Mouse (Mus musculus): Measurements from ENCODE around the gene Lnp1. TPM values are rescaled to one million over a fixed set of nuclear protein-coding genes. Genes with fewer than 3 reads are reported as not detected.
"Not testable (repeated sequence)": the region's sequence is repeated elsewhere in the genome, so short reads cannot be mapped to it uniquely, and the experiment has no call there.

Lnp1 gene
- polyA plus RNA-seq (2012; ENCODE audit: insufficient read depth, low replicate concordance) = not detected in 2 replicates

GRCm38 (mm10) chr16:56928023-56928422, at the start of gene Lnp1:
Gene Lnp1, minus strand, starts transcription at chr16:56928061.
- no peak within 1 kb of the TSS for H3K4me3 ChIP-seq (replicated peaks)
- TF ChIP-seq GATA1 (IDR thresholded peaks at IDR 0.05; ENCODE audit: borderline replicate concordance, low read length) (no peak), FLI1 (IDR thresholded peaks at IDR 0.05; ENCODE audit: low read length) (no peak)
- H3K4me1 ChIP-seq = no peaks in the 10 kb centered on the region
- no peaks in the 10 kb centered on the region for H3K36me3 ChIP-seq (replicated peaks; ENCODE audit: low read length)
- H3K9me3 ChIP-seq = peaks cover 8% of the 10 kb centered on the region
- H3K27me3 ChIP-seq (replicated peaks) = no peaks in the 10 kb centered on the region

GRCm38 (mm10) chr16:56974646-56975045, 46.8 kb upstream of the Lnp1 start:
- Histone ChIP-seq H3K27me3 (replicated peaks) (no peaks in the 10 kb centered on the region), H3K4me3 (replicated peaks) (no peak overlapping the region), H3K4me1 (no peaks in the 10 kb centered on the region), H3K9me3 (no peaks in the 10 kb centered on the region; the same call in 1 of the 2 replicates), H3K36me3 (replicated peaks; ENCODE audit: low read length) (no peaks in the 10 kb centered on the region)
- no peak for TF ChIP-seq FLI1 (IDR thresholded peaks at IDR 0.05; ENCODE audit: low read length)
- TF ChIP-seq GATA1 (IDR thresholded peaks at IDR 0.05; ENCODE audit: borderline replicate concordance, low read length) = no peak

- not testable (repeated sequence) for H3K4me1 ChIP-seq; H3K36me3 ChIP-seq (replicated peaks; ENCODE audit: low read length); H3K4me3 ChIP-seq (replicated peaks); H3K9me3 ChIP-seq; H3K27me3 ChIP-seq (replicated peaks)
Observed at GRCm38 (mm10) chr16:56958311-56958710, 30.4 kb upstream of the Lnp1 start.

- TF ChIP-seq GATA1 (IDR thresholded peaks at IDR 0.05; ENCODE audit: borderline replicate concordance, low read length) = no peak
- no peak for TF ChIP-seq FLI1 (IDR thresholded peaks at IDR 0.05; ENCODE audit: low read length)
- H3K36me3 ChIP-seq (replicated peaks; ENCODE audit: low read length) = no peaks in the 10 kb centered on the region
- H3K4me1 ChIP-seq = no peaks in the 10 kb centered on the region
- H3K9me3 ChIP-seq = no peaks in the 10 kb centered on the region
- H3K4me3 ChIP-seq (replicated peaks) = no peak overlapping the region
- no peaks in the 10 kb centered on the region for H3K27me3 ChIP-seq (replicated peaks)
Observed at GRCm38 (mm10) chr16:56949085-56949484, 21.2 kb upstream of the Lnp1 start.

- Histone ChIP-seq H3K27me3 (replicated peaks) (no peaks in the 10 kb centered on the region), H3K36me3 (replicated peaks; ENCODE audit: low read length) (no peaks in the 10 kb centered on the region), H3K4me1 (no peaks in the 10 kb centered on the region), H3K4me3 (replicated peaks) (no peak overlapping the region), H3K9me3 (peaks cover 4% of the 10 kb centered on the region; the same call in 1 of the 2 replicates)
- TF ChIP-seq FLI1 (IDR thresholded peaks at IDR 0.05; ENCODE audit: low read length) (no peak), GATA1 (IDR thresholded peaks at IDR 0.05; ENCODE audit: borderline replicate concordance, low read length) (no peak)
Observed at GRCm38 (mm10) chr16:56942341-56942740, 14.5 kb upstream of the Lnp1 start.

GRCm38 (mm10) chr16:56920102-56920657, 7.7 kb downstream of the Lnp1 start:
- no peak for TF ChIP-seq GATA1 (IDR thresholded peaks at IDR 0.05; ENCODE audit: borderline replicate concordance, low read length)
- no peak for TF ChIP-seq FLI1 (IDR thresholded peaks at IDR 0.05; ENCODE audit: low read length)
- no peaks in the 10 kb centered on the region for H3K36me3 ChIP-seq (replicated peaks; ENCODE audit: low read length)
- no peaks in the 10 kb centered on the region for H3K27me3 ChIP-seq (replicated peaks)
- peaks cover 6% of the 10 kb centered on the region; the same call in 1 of the 2 replicates for H3K9me3 ChIP-seq
- no peaks in the 10 kb centered on the region for H3K4me1 ChIP-seq
- H3K4me3 ChIP-seq (replicated peaks) = no peak overlapping the region

GRCm38 (mm10) chr16:56917230-56917629, 10.6 kb downstream of the Lnp1 start:
- Histone ChIP-seq H3K4me3 (replicated peaks) (no peak overlapping the region), H3K4me1 (no peaks in the 10 kb centered on the region), H3K27me3 (replicated peaks) (no peaks in the 10 kb centered on the region), H3K36me3 (replicated peaks; ENCODE audit: low read length) (no peaks in the 10 kb centered on the region), H3K9me3 (peaks cover 6% of the 10 kb centered on the region; the same call in 1 of the 2 replicates)
- no peak for TF ChIP-seq FLI1 (IDR thresholded peaks at IDR 0.05; ENCODE audit: low read length)
- no peak for TF ChIP-seq GATA1 (IDR thresholded peaks at IDR 0.05; ENCODE audit: borderline replicate concordance, low read length)

GRCm38 (mm10) chr16:56908986-56909385, 18.9 kb downstream of the Lnp1 start:
- Histone ChIP-seq H3K4me1 (no peaks in the 10 kb centered on the region), H3K4me3 (replicated peaks) (no peak overlapping the region), H3K36me3 (replicated peaks; ENCODE audit: low read length) (no peaks in the 10 kb centered on the region), H3K9me3 (no peaks in the 10 kb centered on the region), H3K27me3 (replicated peaks) (no peaks in the 10 kb centered on the region)
- no peak for TF ChIP-seq GATA1 (IDR thresholded peaks at IDR 0.05; ENCODE audit: borderline replicate concordance, low read length)
- no peak for TF ChIP-seq FLI1 (IDR thresholded peaks at IDR 0.05; ENCODE audit: low read length)

GRCm38 (mm10) chr16:56902206-56902605, 25.7 kb downstream of the Lnp1 start:
- not testable (repeated sequence) for H3K4me3 ChIP-seq (replicated peaks); H3K36me3 ChIP-seq (replicated peaks; ENCODE audit: low read length); H3K27me3 ChIP-seq (replicated peaks); H3K9me3 ChIP-seq; H3K4me1 ChIP-seq

- TF ChIP-seq GATA1 (IDR thresholded peaks at IDR 0.05; ENCODE audit: borderline replicate concordance, low read length) (no peak), FLI1 (IDR thresholded peaks at IDR 0.05; ENCODE audit: low read length) (no peak)
Observed at GRCm38 (mm10) chr16:56891583-56891982, 36.3 kb downstream of the Lnp1 start.

GRCm38 (mm10) chr16:56886616-56887116, 41.2 kb downstream of the Lnp1 start:
- H3K36me3 ChIP-seq (replicated peaks; ENCODE audit: low read length) = no peaks in the 10 kb centered on the region
- TF ChIP-seq GATA1 (IDR thresholded peaks at IDR 0.05; ENCODE audit: borderline replicate concordance, low read length) (no peak), FLI1 (IDR thresholded peaks at IDR 0.05; ENCODE audit: low read length) (no peak)
- H3K9me3 ChIP-seq = no peaks in the 10 kb centered on the region
- H3K4me1 ChIP-seq = peaks cover 14% of the 10 kb centered on the region
- peak overlapping the region; percentile 87 for H3K4me3 ChIP-seq (replicated peaks)
- H3K27me3 ChIP-seq (replicated peaks) = no peaks in the 10 kb centered on the region

More at GRCm38 (mm10) chr16:56891583-56891982, 36.3 kb downstream of the Lnp1 start:
- no peaks in the 10 kb centered on the region for H3K27me3 ChIP-seq (replicated peaks)
- H3K9me3 ChIP-seq = 0 out of 2 replicates have a peak, but pooled peaks cover under 1% of the 10 kb centered on the region
- no peak overlapping the region for H3K4me3 ChIP-seq (replicated peaks)
- H3K36me3 ChIP-seq (replicated peaks; ENCODE audit: low read length) = no peaks in the 10 kb centered on the region
- peaks cover 9% of the 10 kb centered on the region; the same call in 1 of the 2 replicates for H3K4me1 ChIP-seq
